Mouse (Mus musculus): ENCODE results near the gene Sgk1. TPM values are rescaled to one million over a fixed set of nuclear protein-coding genes. Genes with fewer than 3 reads are reported as not detected.

Gene Sgk1
- polyA plus RNA-seq, 1 experiment = 64.1 TPM

DNA sequence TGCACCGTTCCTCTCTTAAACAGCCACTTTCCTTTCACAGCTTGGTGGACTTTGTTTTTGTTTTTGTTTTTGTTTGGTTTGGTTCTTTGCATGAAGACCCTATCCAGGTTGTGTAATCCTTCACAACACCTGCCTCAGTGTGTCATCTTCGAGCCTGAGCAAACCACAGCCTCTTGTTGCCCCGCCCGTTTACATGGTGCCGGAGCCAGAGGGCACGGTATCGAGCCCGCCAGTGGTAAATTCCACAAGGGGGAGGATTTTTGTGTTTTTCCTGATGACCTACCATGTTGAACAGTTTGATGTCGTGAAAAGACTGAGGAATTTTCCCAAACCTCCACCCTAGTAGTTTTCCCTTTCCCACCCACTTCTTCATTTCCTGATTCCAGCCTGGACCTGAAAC lies 35.6 kb upstream of the Sgk1 start:
- Histone ChIP-seq H3K27ac (ENCODE audit: insufficient read depth, low read length) (no peak overlapping the region), H3K4me1 (ENCODE audit: control insufficient read depth, insufficient read depth, low read length) (no peaks in the 10 kb centered on the region), H3K4me3 (ENCODE audit: insufficient read depth, low read length) (no peak overlapping the region)
- TF ChIP-seq CTCF (IDR thresholded peaks at IDR 0.05; ENCODE audit: extremely low read depth, insufficient read depth, low read length) (no peak), POLR2A (IDR thresholded peaks at IDR 0.05; ENCODE audit: extremely low read depth, insufficient read depth, low read length) (no peak)

DNA sequence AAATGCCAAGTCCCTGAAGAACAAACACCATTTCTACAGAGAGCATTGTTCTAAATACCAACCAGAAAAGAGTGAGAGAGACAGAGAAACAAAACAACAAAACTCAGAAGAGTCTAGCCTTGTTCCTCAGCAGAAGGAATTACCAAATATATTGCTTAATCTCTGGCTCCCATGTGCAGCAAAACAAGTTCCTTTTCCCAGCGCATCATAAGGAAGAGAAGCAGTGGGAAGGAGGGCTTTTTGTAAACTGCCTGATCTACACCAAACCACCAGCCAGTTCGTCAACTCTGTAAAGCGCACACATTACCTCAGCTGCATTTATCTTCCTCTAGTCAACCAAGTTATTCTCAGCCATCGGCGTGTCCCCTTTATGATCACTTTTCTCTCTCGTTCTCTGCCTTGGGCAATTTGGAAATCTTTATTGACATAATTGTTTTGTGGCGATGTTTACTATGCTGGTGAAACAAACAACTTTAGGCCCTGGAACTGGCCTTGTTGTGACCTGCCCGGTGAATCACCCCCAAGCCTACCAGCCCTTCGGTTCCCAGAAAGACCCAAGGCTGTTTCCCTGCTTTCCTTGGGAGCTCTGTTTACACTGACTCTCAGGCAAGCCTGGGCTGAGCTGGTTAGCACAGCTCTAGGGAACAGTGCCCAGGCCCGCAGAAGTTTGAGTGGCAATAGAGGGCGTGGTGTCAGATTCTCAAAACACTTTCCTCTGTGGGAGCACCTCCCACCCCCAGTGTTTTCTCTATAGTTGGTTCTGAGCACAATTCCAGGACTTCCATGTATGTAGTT lies 34.8 kb upstream of the Sgk1 start:
- no peak for TF ChIP-seq CTCF (IDR thresholded peaks at IDR 0.05; ENCODE audit: extremely low read depth, insufficient read depth, low read length)
- Histone ChIP-seq H3K27ac (ENCODE audit: insufficient read depth, low read length) (no peak overlapping the region), H3K4me1 (ENCODE audit: control insufficient read depth, insufficient read depth, low read length) (no peaks in the 10 kb centered on the region)

GRCm38 (mm10) chr10:21847931-21848670 lies 33.9 kb upstream of the Sgk1 start:
- Histone ChIP-seq H3K27ac (ENCODE audit: insufficient read depth, low read length) (no peak overlapping the region), H3K4me1 (ENCODE audit: control insufficient read depth, insufficient read depth, low read length) (no peaks in the 10 kb centered on the region)
- TF ChIP-seq CTCF (IDR thresholded peaks at IDR 0.05; ENCODE audit: extremely low read depth, insufficient read depth, low read length) = no peak
- TF ChIP-seq POLR2A (IDR thresholded peaks at IDR 0.05; ENCODE audit: extremely low read depth, insufficient read depth, low read length) = no peak

More for the DNA sequence above, 34.8 kb upstream of the Sgk1 start:
- H3K4me3 ChIP-seq (ENCODE audit: insufficient read depth, low read length) = no peak overlapping the region

GRCm38 (mm10) chr10:21849251-21849650 lies 32.7 kb upstream of the Sgk1 start:
- TF ChIP-seq POLR2A (IDR thresholded peaks at IDR 0.05; ENCODE audit: extremely low read depth, insufficient read depth, low read length) (no peak), CTCF (IDR thresholded peaks at IDR 0.05; ENCODE audit: extremely low read depth, insufficient read depth, low read length) (no peak)
- Histone ChIP-seq H3K27ac (ENCODE audit: insufficient read depth, low read length) (no peak overlapping the region), H3K4me3 (ENCODE audit: insufficient read depth, low read length) (no peak overlapping the region), H3K4me1 (ENCODE audit: control insufficient read depth, insufficient read depth, low read length) (peaks cover 2% of the 10 kb centered on the region; the same call in 1 of the 2 replicates)

More at GRCm38 (mm10) chr10:21847931-21848670, 33.9 kb upstream of the Sgk1 start:
- H3K4me3 ChIP-seq (ENCODE audit: insufficient read depth, low read length) = no peak overlapping the region

GRCm38 (mm10) chr10:21850330-21850729 lies 31.7 kb upstream of the Sgk1 start:
- TF ChIP-seq POLR2A (IDR thresholded peaks at IDR 0.05; ENCODE audit: extremely low read depth, insufficient read depth, low read length) (no peak), CTCF (IDR thresholded peaks at IDR 0.05; ENCODE audit: extremely low read depth, insufficient read depth, low read length) (no peak)
- Histone ChIP-seq H3K4me3 (ENCODE audit: insufficient read depth, low read length) (no peak overlapping the region), H3K27ac (ENCODE audit: insufficient read depth, low read length) (no peak overlapping the region), H3K4me1 (ENCODE audit: control insufficient read depth, insufficient read depth, low read length) (peaks cover 2% of the 10 kb centered on the region; the same call in 1 of the 2 replicates)

DNA sequence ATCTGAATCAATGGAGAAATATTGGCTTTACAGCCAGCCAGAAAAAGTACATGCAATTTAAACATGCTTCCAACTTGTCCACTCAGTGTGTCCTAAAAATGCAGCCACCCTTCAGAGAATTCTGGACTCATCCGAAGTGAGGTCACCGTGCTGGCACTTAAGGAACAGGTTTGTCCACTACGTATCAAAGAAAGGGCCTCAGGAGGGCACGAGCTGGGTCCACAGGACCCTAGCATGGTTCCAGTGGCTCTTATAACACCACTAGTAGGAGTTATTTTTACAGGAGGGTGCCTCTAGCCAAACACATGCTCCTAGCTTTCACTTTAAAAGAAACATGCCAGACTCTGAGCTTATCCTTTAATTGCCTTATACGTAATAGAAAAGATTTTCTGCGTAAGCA lies 28.9 kb upstream of the Sgk1 start:
- TF ChIP-seq CTCF (IDR thresholded peaks at IDR 0.05; ENCODE audit: extremely low read depth, insufficient read depth, low read length) (no peak), POLR2A (IDR thresholded peaks at IDR 0.05; ENCODE audit: extremely low read depth, insufficient read depth, low read length) (no peak)
- peaks cover 2% of the 10 kb centered on the region; the same call in 1 of the 2 replicates for H3K4me1 ChIP-seq (ENCODE audit: control insufficient read depth, insufficient read depth, low read length)
- no peak overlapping the region for H3K4me3 ChIP-seq (ENCODE audit: insufficient read depth, low read length)
- no peak overlapping the region for H3K27ac ChIP-seq (ENCODE audit: insufficient read depth, low read length)

DNA sequence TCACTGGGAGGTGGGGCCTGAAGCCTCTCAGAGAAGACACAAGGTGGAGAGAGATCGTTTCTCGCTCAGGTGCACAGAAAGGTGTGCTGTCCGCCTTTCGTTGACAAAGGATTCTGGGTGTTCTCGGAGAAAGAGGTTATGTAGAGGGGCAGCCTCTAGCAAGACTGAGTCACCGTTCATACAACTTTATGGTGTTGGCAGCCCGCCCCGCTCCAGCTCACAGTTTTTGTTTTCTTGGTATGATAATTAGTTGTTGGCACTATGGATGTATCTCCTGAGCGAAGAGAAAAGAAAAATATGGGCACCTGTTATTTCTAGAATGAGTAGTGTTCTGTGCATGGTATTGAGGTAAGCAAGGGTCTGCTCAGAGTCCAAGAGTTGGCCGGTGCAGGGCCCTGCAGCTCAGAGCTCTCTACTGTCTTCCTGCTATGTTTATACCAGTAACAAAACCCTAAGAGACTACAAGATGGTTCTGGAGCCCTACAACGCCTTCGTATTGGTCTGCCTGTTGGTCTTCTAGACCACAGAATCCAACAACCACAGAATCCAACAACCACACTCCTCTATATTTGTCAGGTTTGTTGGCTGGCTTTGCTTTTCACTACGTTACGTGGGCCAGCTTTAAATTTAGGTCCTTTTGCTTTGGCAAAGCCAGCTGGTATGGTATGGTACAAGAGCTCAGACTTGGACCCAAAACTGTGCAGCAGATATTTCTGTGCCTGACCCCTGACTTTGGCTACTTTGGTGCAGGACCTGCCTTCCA lies 28.2 kb upstream of the Sgk1 start:
- Histone ChIP-seq H3K4me1 (ENCODE audit: control insufficient read depth, insufficient read depth, low read length) (peaks cover 2% of the 10 kb centered on the region; the same call in 1 of the 2 replicates), H3K27ac (ENCODE audit: insufficient read depth, low read length) (no peak overlapping the region), H3K4me3 (ENCODE audit: insufficient read depth, low read length) (no peak overlapping the region)
- TF ChIP-seq POLR2A (IDR thresholded peaks at IDR 0.05; ENCODE audit: extremely low read depth, insufficient read depth, low read length) (no peak), CTCF (IDR thresholded peaks at IDR 0.05; ENCODE audit: extremely low read depth, insufficient read depth, low read length) (no peak)

- Histone ChIP-seq H3K27ac (ENCODE audit: insufficient read depth, low read length) (no peak overlapping the region), H3K4me3 (ENCODE audit: insufficient read depth, low read length) (no peak overlapping the region), H3K4me1 (ENCODE audit: control insufficient read depth, insufficient read depth, low read length) (peaks cover 2% of the 10 kb centered on the region; the same call in 1 of the 2 replicates)
- TF ChIP-seq POLR2A (IDR thresholded peaks at IDR 0.05; ENCODE audit: extremely low read depth, insufficient read depth, low read length) = no peak
- no peak for TF ChIP-seq CTCF (IDR thresholded peaks at IDR 0.05; ENCODE audit: extremely low read depth, insufficient read depth, low read length)
These were observed 26.6 kb upstream of the Sgk1 start for GRCm38 (mm10) chr10:21855338-21855737.

DNA sequence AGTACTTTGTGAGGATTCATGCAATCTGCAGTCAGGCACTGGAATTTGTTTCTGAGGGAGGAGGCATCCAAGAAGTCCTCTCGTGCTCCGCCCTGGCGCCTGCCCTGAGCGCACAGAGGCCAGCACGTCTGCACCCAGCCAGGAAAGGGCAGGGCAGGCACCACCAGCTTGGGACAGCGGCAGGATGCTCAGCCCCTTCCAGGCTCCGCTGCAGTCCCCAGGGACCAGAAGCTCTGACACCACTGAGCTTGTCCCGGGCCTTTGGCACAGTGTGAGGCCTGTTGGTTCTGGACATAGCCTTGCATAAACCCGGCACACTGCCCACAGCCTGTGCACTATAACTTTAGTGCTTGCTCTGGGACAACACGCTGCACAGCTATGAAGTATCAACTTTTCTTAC lies 24.3 kb upstream of the Sgk1 start:
- no peak overlapping the region for H3K4me3 ChIP-seq (ENCODE audit: insufficient read depth, low read length)
- H3K4me1 ChIP-seq (ENCODE audit: control insufficient read depth, insufficient read depth, low read length) = peaks cover 2% of the 10 kb centered on the region; the same call in 1 of the 2 replicates
- TF ChIP-seq POLR2A (IDR thresholded peaks at IDR 0.05; ENCODE audit: extremely low read depth, insufficient read depth, low read length) = no peak
- no peak for TF ChIP-seq CTCF (IDR thresholded peaks at IDR 0.05; ENCODE audit: extremely low read depth, insufficient read depth, low read length)
- H3K27ac ChIP-seq (ENCODE audit: insufficient read depth, low read length) = no peak overlapping the region

Measured in cortical plate, adult 2 months (tissue).